Mouse (Mus musculus) right cerebral cortex, postnatal 36 days (tissue): ENCODE measurements at regions not wholly inside any gene's neighbourhood (a gene's known extent, or its start where the extent isn't known, plus 50 kb on each side); places are given as distances from the start of the nearest gene placed in this dataset.
"Not testable (repeated sequence)": the region's sequence is repeated elsewhere in the genome, so short reads cannot be mapped to it uniquely, and the experiment has no call there.

Experiments
- DNase-seq, 2 experiments: peaks; one replicate each; pipeline ENCODE4 v3.0.0; 2022; ENCODE audit warnings: low spot score in 2 of 2, mixed read lengths in 1 of 2

DNA sequence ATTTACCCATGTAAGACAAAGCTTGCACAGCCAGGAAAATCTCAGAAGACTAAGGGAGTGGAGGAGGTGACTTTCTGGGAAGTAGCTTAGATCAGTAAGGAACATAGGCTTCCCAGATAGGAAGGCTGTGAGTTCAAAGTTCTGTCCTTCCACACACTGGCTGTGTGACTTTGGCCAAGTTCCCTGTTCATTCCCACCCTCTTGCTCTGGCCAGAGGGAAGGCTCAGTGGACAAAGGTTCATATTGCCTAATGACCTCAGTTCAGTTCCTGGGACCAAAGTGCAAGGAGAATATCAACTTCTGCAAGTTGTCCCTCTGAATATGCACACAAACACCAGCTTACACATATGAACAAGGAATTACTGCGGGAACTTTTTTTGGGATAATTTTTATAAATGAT, 255.6 kb upstream of the Pik3r1 start:
- no peak for DNase-seq

DNA sequence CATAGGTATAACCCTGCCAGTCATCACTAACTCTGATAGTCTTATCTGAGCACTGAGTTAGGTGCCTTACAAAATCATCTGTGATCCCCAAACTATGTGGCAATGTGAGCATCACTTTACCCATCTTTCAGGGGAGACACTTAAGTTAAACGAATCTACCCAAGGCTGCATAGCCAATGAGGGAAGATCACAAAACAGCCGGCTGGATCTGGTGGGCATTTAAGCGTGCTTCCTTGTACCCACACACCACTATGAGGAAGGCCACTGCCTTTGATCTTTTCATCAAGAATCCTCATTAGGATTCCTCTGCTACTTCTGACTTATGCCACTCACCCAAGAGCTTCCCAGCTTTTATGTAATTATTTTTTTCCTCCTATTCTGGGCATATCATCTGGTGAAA, 257.1 kb upstream of the Pik3r1 start:
- no peak for DNase-seq

DNA sequence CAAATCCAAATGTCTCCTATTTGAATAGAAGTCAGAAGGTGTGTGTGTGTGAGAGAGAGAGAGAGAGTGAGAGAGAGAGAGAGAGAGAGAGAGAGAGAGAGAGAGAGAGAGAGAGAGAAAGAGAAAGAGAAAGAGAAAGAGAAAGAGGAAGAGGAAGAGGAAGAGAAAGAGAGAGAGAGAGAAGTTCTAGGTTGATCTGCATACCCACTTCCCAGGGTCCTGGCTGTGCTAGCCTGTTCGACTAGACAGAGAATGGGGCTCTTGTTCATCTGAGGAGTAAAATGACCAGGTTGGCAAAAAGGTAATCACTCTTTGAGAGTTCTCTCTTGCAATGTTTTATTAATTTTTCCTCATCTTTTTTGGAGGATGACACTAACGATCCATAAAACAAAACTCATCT, 257.5 kb upstream of the Pik3r1 start:
- DNase-seq: not testable (repeated sequence)

DNA sequence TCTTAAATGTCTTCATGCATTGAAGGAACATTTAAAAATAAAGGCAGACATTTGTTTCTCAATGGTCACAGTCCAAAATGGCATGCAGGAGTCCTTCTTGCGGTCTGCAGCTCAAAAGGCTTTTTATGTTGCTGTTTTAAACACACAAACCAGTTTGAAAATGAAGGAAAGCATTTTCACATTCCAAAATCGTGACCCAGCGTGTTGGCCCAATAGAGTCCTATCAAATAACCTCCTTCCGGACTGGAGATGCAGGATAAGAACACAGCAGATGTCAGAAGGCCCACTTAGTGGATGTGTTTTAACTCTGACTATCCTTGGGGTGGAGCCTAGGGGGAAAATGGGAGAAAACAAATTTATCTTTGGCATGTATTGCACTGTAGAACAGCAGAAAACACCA, 263.4 kb upstream of the Pik3r1 start:
- no peak for DNase-seq

DNA sequence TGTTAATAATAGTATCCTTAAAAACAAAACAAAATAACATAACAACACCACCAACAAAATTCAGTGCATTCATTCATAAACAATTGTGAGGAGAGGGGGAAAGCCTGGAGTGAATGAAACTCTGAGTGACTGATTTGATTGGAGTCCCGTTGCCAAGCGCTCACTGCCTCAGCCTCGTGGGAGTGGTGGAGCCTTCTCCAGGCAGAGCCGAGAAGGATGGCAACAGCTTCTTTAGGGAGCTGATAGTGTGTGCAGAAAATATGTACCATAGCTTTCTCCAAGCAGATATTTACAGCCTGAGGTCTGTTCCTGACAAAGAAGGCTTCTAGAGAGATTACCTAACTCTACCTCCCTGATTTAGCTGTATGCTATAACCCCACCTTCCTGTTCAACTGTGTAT, 266.5 kb upstream of the Pik3r1 start:
- no peak for DNase-seq

DNA sequence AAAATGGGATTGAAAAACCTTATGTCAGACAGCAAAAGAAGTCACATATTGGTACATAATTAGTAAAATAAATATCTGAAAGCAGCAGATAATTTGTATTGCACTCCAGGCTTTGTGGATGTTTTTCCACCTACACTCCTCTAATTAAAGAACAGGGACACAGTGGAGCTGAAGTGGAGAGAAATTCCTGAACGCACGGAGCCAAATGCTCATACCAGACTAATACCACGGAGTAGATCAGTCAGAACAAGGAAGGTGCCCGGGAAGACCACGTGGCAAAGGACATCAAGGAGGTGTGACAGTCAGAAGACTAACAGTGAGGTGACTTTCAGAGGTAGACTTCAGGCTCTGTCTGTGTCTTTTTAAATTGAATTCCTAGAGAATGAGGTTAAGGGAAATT, 268.0 kb upstream of the Pik3r1 start:
- no peak for DNase-seq

DNA sequence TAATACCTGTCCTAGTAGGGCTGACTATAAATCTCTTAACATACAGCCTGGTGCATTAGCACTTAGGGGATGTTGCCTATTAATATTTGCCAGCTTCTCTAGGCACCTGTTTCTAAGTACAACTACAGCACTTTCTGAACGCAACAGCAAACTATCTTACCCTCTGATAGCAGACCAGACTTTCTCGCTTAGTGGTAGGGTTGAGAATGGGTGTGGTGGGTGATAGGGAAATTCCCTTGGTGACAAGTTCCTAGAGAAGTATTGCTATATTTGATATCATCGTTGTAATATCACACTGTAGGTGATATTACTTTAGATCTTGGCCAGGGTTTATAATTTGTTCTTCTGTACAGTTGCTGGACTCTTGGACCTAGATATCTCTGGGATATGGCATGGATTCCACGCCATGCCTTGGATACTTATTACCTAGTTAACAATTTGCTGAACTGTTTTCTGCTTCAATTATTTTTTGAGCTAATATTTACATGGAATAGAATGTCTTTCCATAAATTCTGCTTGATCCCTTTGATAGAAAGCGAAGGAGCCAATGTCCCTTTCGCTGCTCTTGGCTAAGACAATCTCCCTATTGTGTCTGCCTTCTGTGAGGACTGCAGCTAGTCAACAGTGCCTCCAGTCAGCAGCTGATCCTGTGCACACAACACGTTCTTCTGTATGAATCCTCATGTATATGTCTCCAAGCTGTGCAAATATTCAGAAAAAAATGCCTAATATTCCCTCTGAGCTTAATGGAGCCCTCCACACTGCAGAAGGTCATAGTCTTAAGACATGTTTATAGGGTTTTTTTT, 269.0 kb upstream of the Pik3r1 start:
- no peak for DNase-seq

DNA sequence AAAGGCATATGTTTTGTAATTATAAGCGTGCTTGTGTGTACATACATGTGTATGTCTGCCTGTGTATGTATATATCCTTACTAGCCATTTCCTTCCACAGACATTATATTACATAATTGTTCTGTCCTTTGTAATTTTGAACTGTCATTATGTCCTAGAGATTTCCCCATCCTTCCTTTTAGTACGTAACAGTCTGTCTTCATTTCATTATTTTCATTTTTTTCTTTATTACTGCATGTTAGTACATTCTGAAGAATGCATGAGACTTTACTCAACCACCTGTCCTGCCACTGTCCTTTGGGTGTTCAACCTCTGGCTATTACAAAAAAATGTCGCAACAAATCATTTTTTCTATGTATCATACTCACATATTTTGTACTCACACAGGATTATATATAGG, 292.2 kb upstream of the Pik3r1 start:
- DNase-seq: no peak

DNA sequence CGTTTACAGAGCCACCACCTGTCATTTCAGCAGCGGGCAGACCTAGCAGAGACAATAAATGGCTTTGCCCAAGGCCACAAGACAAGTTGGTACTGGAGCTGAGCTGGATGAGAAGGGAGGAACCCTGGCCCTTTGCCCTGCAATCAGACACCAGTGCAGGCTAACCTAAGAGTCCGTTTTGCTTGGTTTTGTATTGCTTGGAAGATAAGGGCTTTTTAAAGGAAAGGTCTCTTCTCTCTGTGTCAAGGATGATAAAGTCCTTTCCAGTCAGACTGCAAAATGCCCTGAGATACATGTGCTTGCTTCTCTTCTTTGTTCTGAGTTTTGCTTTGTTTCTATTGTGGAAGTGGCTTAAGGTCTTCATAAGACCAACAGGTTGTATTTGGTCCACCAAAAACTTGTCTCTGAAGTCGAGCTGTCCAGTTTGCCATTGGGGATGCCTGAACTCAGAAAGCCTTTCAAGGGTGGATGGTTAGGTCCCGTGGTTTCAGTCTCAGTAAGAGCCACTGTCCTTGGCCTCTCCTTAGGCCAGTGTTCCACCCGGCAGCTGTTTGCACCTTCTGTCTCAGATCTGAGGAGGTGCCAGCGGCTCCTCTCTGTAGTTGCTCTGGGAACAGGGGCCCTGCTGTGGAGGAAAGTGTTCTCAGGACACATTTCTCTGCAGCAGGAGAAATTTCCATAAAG, 296.7 kb upstream of the Pik3r1 start:
- DNase-seq: no peak

DNA sequence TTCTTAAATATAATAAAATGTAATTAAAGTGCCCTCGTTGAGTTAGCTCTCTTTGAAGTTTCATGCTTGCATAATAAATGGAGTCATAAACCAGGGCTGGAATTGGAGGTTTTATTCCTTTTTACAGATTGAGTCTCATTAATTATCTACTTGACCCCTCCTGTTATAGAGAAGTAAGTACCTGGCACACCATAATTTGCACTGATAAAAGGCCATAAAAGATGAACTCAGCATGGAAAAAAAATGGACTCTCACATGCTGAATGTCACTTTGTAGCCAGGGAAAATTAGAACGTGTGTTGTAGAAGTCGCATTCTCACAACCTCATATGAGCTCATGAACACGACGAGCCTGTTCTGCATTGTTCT, 297.2 kb upstream of the Pik3r1 start:
- DNase-seq: no peak

DNA sequence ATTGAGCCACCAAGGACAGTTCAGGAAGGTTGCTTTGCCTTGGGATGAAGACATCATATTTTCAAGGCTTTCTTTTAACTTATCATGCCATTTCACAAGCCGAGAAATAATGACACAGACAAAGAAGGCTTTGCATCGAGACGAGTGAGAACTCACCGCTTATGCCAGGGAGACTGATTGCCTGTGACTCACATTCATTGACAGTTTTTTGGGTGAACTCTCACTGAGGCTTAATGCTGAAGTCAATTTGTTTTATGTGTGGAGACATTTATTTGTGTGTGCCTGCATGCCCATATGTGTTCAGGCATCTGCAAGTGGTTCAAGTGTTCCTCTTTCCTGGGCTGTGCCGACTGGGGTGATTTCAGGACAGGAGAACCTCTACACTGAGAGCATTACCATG, 297.8 kb upstream of the Pik3r1 start:
- no peak for DNase-seq

DNA sequence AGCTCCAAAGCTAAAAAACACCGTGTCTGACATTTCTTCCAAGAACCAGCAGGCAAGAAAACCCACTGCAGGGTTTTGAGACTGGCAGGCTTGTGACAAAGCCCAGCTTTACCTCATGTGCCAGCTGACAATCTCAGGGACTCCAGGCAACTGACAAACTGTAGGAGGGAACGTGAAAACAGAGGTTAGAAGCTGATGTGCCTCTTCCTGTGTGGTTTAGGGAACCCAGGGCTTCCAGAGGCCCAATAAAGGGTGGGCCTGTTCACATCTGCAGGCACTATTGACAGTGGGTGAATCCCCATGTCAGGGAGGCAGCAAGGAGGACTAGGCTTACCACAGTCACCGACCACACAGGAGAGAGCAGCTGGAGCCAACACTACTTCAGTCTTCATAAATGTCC, 302.7 kb upstream of the Pik3r1 start:
- DNase-seq: no peak

DNA sequence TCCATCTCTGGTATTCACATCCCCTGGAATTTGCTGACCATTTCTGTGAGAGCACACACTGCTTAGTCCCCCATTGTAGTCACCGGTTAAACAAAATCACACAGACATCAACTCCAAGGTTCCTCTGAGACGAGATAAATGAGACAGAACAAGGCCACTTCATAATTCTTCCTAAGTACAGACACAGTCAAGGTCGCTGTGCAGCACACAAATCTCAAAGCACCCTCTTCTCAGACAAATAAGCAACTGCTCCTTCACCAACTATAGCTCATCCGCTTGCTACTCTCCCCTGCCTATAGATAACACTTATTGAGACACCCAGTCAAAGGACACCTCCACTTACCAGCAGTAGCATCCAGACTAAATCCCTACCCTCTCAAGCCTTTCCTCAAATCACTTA, 304.3 kb upstream of the Pik3r1 start:
- DNase-seq: no peak

DNA sequence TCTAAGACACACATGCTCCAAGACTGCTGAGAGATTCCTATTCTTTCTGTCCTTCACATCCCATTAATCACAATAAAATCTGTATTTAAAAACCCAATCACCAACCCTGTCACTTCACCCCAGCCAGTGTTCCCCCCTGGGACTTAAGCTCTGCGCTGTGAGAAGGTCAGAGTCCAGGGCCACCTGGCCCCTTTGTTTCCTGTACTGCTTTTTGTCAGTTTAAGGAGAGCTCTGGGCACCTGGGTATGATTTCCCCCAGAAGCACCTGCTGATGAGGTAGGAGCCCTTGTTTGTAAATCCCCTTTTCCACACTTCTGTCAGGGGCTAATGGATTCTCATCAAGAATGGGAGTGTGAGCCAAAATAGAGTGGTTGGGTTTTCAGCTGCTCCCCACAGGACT, 319.7 kb upstream of the Pik3r1 start:
- no peak for DNase-seq

DNA sequence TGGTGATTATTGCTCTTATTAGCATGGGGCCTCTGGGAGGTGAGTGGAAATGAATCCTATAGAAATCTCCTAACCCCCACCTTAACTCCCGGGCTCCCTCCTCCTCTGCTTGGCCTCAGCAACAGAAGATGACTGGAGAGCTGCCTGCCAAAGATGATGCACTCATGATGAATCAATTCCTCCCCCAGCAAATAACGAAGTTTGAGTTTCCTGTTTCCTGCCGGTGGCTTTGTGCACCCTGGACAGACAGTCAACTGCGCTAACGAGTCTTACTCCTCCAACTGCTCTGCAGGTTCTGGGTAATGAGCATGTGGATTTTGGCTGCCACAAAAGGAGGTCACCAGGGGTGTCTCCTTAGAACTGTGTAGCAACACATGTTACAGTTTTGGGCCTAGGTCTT, 321.5 kb upstream of the Pik3r1 start:
- no peak for DNase-seq

DNA sequence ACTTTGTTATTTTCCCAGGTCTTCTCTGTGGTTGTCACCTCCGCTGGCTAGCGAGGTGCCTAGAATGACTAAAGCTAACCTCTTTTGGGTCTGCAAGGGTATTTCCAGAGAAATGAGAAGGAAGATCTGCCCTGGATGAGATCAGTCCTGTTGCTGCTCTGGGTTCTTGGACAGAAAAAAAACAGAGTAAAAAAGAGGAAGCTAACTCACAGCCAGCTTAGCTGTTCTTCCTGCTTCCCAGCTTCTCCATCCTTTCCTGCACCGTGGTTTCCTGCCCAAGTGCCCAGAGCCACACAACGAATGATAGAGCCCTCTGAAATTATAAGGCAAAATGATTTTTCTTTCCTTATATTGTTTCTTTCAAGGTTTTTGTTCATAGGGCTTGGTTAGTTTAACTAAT, 326.2 kb upstream of the Pik3r1 start:
- no peak for DNase-seq

DNA sequence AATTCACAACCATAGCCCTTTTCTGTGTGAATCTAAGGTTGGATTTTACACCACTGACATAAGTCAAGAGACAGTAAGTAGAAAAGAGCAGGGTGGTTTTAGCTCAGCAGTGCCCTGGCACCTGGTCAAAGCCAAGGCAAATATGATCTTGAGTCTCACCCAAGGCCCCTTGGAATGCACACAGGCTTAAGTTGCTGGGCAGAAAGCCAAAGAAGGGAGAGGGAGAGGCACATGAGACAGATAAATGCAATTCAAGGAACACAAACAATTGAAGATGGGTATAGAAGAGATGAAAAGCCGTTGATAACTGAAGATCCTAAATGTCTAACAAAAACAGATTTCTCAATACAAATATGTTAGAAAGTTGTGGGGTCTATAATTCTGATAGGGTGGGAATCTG, 335.1 kb upstream of the Pik3r1 start:
- DNase-seq: no peak

DNA sequence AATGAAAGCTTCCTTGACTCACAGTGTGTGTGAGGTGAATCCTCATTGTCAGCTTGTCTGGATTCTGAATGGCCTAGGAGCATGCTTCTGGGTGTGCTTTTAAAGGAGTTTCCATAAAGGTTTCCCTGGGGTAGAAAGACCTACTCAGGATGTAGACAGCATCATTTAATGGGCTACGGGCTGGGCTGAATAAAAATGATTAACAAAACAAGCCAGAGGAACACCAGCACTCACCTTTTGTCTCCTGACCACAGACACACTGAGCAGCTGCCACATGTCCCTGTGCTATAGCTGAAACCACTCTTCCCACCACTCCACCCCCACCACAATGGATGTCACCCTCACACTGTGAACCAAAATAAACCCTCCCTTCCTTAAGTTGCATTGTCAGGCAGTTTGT, 338.2 kb upstream of the Pik3r1 start:
- DNase-seq: no peak

DNA sequence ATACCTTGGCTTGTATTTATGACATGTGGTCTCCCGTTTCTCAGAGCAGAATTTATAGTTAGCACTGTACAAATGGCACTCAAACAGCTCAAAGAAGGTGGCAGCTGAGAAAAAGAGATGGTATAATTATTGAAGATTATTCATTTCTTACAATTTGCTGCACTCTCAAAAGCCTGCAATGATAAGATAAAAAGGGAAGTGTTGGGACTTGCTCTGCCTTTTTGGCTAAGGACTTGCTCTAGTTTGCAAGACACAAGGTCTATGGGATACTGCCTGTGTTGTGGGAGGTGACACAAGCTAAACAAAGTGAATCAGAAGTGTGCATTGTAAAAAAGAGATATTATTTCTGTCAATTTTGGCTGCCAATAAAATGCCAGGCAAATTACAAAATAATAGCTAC, 340.2 kb upstream of the Pik3r1 start:
- DNase-seq: no peak

DNA sequence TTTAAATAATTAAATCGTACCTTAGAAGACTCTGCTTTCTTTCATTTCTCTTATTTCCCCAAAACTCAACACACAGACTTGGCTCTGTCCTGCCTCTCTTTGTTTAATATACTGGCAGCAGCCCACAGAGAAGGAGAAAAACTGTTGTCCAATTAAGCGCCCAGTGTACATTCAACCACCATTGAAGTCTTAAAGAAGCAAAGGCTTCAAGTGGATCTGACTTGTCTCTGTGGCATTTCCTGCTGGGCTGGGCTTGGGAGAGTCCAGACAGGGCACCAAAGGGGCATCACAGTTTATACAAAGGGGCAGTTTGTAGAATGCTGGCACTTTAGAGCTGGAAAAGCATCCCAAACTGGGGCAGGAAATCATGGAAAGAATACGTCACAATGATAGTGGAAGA, 340.9 kb upstream of the Pik3r1 start:
- no peak for DNase-seq

DNA sequence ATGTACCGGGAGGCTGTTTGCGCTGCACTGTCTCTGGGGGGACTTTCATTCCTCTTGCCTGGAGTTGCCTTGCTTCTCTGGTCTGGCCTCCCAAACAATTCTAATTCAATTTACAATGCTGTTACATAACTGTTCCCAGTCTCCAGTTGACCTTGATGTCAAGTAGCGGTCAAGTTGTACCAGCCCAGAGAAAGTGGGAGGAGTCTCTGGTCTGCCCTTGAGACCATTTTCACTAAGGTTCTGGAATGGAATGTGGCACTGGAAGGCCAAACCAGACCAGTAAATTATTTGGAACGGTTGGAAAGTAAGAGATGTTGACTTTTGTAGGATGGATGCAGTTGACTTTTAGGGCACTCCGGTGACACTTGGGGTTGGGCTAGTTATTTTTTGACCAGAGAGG, 345.9 kb upstream of the Pik3r1 start:
- DNase-seq: no peak

DNA sequence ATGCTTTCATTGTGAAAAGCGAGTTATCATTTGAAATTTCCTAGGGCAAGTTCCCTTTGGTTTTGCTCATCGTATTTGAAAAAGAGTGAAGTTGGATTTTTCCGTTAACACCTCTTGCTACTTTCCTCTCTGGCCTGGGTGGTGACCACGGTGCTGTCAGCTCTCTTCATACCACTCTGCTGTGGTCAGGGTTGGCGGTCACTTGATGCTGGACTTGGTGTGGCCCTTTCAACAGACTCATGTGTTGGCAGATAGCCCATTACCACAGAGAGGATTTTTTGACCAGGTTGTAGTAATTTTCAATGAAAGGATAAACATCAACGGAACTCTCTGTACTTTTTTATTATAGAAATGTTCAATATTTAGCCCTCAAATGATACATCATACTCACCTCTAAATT, 354.3 kb upstream of the Pik3r1 start:
- no peak for DNase-seq

DNA sequence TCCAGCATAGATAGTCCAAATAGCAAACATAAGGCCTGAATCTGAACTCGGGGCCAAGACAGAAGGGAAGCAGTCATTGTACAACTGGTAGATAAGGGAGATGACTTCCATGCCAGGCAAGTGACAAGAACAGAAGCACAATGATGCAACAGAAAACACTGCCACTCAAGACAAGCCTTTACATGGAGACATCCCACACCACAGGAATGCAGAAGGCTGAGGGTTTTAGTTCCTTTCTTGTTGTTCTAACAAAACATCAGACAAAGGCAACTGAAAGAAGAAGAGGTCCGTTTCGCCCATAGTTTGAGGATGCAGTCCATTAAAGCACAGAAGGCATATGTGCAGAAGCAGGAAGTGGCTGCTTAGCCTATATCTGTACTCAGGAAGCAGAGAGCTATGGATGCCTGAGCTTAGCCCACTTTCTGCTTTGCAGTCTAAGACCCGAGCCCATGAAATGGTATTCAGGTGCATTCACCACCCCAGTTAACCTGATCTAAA, 360.0 kb upstream of the Pik3r1 start:
- no peak for DNase-seq

DNA sequence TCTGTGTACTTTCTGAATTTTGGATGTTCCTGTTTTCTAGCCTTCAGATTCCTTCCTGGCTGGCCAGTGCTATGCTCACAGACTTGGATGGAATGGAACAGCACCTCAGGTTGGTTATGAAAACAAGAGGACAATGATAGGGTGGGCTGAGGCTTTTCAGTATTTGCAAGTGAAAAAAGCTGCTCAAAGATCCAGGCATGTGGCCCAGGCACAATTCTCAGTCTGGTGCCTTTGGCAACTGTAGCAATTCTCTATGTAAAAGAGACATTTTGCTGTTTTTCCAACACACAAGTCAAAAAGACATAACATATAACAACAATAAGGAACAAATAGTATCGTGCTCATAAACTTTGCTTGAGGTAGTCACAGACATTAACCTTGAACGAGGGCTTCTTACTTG, 363.4 kb upstream of the Pik3r1 start:
- no peak for DNase-seq
